Mouse (Mus musculus) liver, postnatal 0 days (tissue): Measurements from ENCODE around the gene Pmp22.

Experiments used
- CTCF ChIP-seq: sonication (generic); IDR thresholded peaks from 2 replicates; pipeline ENCODE4 v1.5.1; 2016; ENCODE audit warnings: antibody characterized with exemption, low read depth
- EP300 ChIP-seq: IDR thresholded peaks from 2 replicates; pipeline ENCODE4 v1.6.1; 2016; ENCODE audit warnings: antibody characterized with exemption, low read depth, mild to moderate bottlenecking

DNA sequence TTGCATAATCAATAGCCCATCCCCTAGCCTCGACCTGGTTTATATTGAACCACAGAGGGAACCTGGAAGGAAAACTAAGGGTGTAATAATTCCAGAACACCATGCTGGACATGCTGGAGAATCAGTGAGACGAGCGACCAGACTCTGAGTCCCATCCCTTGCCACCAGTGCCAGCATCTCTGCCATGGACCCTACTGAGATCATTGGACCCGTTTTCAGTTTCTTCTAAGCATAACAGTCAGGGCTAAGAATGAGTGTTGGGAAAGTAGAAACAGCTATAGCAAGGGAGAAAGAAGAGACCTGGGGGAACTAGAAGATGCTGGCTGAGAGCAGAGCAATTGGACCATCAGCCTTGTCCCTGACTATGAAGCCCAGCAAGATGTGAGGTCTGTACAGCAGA, 1.3 kb upstream of the Pmp22 start:
- TF ChIP-seq EP300 (no peak), CTCF (no peak)
